Mouse (Mus musculus) layer of hippocampus, postnatal 25 days (tissue): Measurements from ENCODE around the gene Nbea. TPM values are rescaled to one million over a fixed set of nuclear protein-coding genes. Genes with fewer than 3 reads are reported as not detected.
"Not testable (repeated sequence)": the region's sequence is repeated elsewhere in the genome, so short reads cannot be mapped to it uniquely, and the experiment has no call there.

ENCODE experiments used
- DNase-seq, 2 experiments: peaks; one replicate each; pipeline ENCODE4 v3.0.0; 2022; ENCODE audit warnings: mixed read lengths in 2 of 2, low spot score in 1 of 2; ENCODE audit errors: extremely low spot score in 1 of 2
- total RNA-seq, 2 experiments: library from RNA; stranded (reverse); gene quantifications; 2 replicates each; pipeline ENCODE4 v1.2.3; 2021

Gene Nbea
- total RNA-seq, 2 experiments from 2014 or later: 201 to 227 TPM

- no peak for DNase-seq
Measured at GRCm38 (mm10) chr3:56043091-56043490, 140.4 kb downstream of the Nbea start.

DNA sequence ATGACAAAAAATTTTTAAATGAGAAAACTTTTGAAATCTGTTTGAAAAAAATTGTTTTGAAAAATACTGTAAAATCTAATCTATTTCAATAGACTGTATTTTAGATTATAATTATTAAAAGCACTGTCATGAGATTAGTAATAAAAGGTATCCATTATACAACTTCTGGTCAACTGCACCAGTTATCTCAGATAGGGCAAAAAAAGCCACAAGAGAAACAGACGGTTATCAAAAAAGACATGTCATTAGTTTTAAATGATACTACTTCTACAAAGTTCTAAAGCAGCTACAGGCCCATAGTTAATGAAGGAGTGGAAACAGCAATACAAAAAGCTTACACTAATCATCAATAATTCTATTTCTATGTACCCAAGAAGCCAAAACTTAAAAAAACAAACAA, 144.0 kb downstream of the Nbea start:
- no peak for DNase-seq

- no peak for DNase-seq
Measured at GRCm38 (mm10) chr3:56034596-56034995, 148.9 kb downstream of the Nbea start.

DNA sequence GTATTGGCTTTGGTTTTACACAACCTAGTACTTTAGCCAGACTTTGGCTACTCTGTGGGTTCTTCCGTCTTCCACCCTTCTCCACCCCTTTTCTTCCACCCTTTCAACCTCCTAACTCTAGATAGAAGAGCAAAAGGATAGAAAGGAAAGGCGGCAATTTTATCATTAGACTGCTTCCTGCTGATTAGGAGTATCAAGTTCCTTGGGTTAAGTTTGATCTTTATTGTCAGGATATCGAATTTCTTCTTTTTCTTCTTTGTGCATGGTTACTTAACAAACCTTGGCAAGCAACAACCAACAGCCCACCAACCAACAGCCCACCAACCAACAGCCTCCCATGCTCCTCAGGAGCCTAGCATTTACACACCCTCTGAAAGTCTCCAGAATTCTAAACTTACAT, 165.0 kb downstream of the Nbea start:
- DNase-seq: no peak

DNA sequence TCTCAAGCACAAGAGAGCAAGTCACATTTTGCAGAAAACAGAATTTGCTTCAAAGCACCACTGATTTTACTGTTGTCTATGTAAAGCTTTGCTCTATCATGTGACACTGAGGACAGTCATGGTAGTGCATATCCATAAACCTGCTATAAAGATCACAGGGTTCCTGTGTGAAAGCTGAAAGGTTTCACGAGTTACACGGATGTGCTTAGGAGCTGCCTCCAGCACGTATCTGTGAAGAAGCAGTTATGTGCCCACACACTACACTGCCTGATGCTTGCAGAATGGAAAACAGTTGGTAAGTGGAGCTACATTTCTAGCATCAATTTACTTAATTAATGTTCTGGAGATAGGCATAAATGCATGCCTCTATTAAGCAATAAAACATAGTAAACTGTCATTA, 172.4 kb downstream of the Nbea start:
- no peak for DNase-seq

GRCm38 (mm10) chr3:56007991-56008390, 175.5 kb downstream of the Nbea start:
- peak in 1 of 2 experiments; percentile 28 for DNase-seq

DNA sequence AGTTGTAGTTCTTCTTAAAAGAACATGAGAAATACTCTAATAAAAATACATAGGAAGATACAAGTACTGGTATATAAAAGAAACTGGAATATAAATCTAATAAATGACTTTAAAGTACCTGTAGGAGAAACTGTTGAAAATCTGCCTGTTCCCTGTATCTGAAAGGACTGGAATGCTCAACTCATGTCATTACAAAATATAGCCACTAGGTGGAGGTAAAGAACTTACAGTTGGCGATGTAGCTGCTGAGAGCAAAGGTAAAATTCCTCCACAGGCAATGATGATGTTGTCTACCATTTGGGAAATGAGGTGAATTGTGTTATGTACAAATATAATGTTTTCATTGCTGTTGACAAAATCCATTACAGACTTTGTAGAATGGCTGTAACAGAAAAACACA, 183.2 kb downstream of the Nbea start:
- no peak for DNase-seq

DNA sequence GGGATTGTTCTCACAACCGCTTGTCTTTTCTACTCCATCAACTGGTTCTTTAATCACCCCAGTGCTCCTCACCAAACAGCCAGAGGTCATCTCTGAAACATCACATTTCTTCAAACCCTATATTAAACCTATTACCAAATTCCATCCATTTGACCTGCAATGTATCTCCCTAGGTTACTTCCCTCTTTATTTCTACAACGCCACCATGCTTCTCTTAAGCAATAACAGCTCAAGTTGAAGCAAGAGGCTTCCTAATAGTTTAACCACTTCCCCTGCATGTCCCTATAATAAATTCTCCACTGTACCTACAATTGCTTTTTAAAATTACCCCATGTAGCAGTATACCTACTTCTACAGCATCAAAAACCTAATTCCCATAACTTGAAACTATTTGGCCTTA, 205.1 kb downstream of the Nbea start:
- DNase-seq: no peak

DNA sequence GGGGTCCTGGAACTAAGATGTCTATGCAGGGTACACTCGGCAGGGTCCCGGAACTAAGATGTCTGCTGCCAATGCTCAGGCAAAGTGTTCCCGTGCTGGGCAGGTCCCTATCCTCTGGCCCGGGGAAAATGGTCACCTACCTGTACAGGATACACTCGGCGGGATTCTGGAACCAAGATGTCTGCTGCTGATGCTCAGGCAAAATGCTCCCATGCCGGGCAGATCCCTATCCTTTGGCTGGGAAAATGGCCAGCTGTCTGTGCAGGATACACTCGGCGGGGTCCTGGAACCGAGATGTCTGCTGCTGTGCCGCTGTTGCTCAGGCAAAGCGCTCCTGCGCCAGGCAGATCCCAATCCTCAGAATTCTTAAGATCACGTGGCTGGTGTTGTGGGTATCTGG, 206.5 kb downstream of the Nbea start:
- not testable (repeated sequence) for DNase-seq

- DNase-seq: no peak
Measured at GRCm38 (mm10) chr3:55965723-55966156, 217.8 kb downstream of the Nbea start.

GRCm38 (mm10) chr3:55963032-55963431, 220.5 kb downstream of the Nbea start:
- no peak for DNase-seq

- no peak for DNase-seq
Measured at GRCm38 (mm10) chr3:55949994-55950393, 233.5 kb downstream of the Nbea start.

GRCm38 (mm10) chr3:55949148-55949547, 234.4 kb downstream of the Nbea start:
- DNase-seq: no peak

DNA sequence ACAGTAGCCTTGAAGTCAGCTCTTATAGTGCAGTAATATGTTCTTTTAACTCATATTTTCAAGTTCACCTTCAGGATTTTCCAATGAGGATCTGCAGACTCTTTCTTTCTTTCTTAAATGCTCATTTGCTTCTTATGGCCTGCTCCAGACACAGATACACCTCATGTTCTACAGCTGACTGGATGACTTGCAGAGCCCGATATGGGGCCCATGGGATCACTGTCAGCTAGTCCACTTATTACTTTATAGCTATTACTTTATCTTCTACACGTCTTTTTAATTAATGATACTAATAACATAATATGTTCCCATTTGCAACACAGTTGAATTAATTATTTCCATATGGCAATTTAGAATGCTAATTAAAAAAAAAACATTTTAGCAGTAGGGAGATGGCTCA, 256.2 kb downstream of the Nbea start:
- no peak for DNase-seq

GRCm38 (mm10) chr3:55909290-55909689, 274.2 kb downstream of the Nbea start:
- DNase-seq: no peak

DNA sequence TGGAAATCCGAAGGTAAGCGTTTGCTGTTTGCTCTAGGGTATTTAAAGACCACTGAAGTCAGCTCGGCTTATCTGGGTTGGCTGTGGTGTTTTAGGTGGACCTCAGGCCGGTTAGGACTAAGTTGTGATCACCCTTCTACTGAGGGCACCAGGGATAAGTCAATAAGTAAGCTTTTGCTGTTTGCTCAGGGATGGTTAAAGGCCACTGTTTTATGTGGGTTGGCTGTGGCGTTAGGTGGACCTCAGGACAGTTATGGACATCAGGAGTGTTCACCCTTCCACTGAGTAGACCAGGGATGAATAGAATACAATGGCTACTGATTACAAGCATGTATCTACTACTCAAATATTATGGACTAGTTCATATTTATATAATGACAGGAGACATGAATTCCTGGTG, 292.9 kb downstream of the Nbea start:
- no peak for DNase-seq

DNA sequence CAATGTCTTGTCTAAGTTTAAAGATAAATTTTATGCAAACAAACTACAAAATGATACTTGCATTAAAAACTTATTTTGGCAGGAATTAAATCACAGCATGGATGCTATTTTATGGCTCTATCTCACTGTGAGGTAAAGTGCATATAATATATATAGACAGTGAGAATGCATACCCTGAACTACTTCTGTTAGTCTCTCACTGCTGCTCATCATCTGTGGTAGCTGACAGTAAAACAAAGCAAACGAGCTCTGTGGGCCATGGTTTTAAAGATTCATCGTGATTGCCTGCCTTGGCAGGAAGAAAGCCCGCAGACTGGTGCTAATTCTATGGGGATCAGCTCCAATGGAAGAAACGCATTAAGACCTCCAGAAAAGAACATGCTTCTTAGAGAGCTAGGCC, 294.3 kb downstream of the Nbea start:
- DNase-seq: no peak

DNA sequence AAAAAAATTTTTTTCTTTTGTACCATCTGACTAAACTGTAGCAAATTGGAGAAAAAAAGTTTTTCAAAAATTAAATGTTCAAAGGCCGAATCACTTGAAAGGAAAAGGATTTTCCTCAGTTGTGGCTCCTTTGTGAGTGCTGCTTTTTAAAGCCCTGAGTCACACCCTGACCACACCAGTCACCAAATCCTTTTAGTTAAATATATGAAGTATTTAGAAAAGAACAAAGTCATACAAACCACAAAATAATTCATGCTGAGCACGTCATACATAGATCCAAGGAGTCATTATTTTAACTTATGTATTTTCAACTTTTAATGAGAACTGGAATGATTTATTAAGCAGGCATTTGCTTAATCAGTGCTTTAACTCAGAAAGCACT, 295.7 kb downstream of the Nbea start:
- no peak for DNase-seq

DNA sequence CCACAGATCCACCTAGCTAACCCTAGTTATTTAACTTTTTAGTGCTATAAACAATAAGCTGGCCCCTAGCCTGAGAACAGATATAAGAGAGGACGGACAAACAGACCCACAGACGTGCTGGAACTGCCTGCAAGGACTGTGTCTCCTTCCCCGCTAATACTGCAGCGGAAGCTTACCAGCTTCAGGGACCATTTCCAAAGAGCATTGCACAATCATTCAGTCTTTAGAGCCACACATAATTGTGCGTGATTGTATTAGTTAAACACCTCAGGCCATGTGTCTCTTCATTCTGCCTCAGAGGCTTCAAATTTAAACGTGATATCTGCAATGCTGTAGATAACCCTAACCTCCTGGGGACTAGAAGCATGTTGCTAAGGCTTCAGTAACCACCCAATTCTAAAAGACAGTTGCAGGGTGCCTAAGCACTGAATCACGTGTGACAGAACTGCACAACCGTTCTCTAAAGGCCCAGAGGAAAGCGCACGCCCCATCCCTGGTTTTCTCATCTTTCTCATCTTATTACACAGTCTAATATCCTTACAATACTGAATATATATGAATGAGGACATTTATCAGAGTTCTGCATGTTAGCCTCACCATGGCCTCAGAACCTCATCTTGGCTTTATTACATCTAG, 296.2 kb downstream of the Nbea start:
- DNase-seq: no peak

GRCm38 (mm10) chr3:55872944-55873924, 310.3 kb downstream of the Nbea start:
- peak in 1 of 2 experiments; percentile 50 for DNase-seq

GRCm38 (mm10) chr3:55852488-55852887, 331.0 kb downstream of the Nbea start:
- no peak for DNase-seq

- DNase-seq: no peak
Measured at GRCm38 (mm10) chr3:55847115-55847514, 336.4 kb downstream of the Nbea start.
